Mouse (Mus musculus) neural tube, embryonic 12.5 days (tissue): ENCODE measurements around the gene Dpt. TPM values are rescaled to one million over a fixed set of nuclear protein-coding genes. Genes with fewer than 3 reads are reported as not detected.
"Not testable (repeated sequence)": the region's sequence is repeated elsewhere in the genome, so short reads cannot be mapped to it uniquely, and the experiment has no call there.

ENCODE experiments used
- ATAC-seq: fragments of 200-750 bp; cut with Nextera tagmentation; 2 replicates; pipeline ENCODE4 v1.8.0; 2017; ENCODE audit warnings: low read depth, mild to moderate bottlenecking, moderate TSS enrichment, moderate library complexity; ENCODE audit not compliant: low FRiP score
- H3K27ac ChIP-seq: fragments of 300-500 bp; sonication (generic); 2 replicates; pipeline ENCODE4 v1.5.1; 2016
- H3K27me3 ChIP-seq: fragments of 300-500 bp; sonication (generic); replicated peaks from 2 replicates; pipeline ENCODE4 v1.6.1; 2016; ENCODE audit warnings: mild to moderate bottlenecking
- H3K36me3 ChIP-seq: fragments of 300-500 bp; sonication (generic); 2 replicates; pipeline ENCODE4 v1.6.1; 2016; ENCODE audit warnings: mild to moderate bottlenecking
- H3K4me1 ChIP-seq: fragments of 300-500 bp; sonication (generic); 2 replicates; pipeline ENCODE4 v1.6.1; 2016
- H3K4me2 ChIP-seq: fragments of 300-500 bp; sonication (generic); replicated peaks from 2 replicates; pipeline ENCODE4 v1.6.1; 2016; ENCODE audit warnings: mild to moderate bottlenecking
- H3K4me3 ChIP-seq: fragments of 300-500 bp; sonication (generic); 2 replicates; pipeline ENCODE4 v1.5.1; 2016
- H3K9ac ChIP-seq: fragments of 300-500 bp; sonication (generic); 2 replicates; pipeline ENCODE4 v1.6.1; 2016; ENCODE audit warnings: mild to moderate bottlenecking
- H3K9me3 ChIP-seq: fragments of 300-500 bp; sonication (generic); 2 replicates; pipeline ENCODE4 v1.6.1; 2016; ENCODE audit warnings: mild to moderate bottlenecking
- WGBS: fragments of 180-500 bp; shearing (Covaris S2); methylation state at CpG from one replicate; pipeline ENCODE4 v1.1.7; 2016; 5-methylcytosine and 5-hydroxymethylcytosine counted together
- polyA plus RNA-seq: library from polyadenylated mRNA; unstranded; fragments of >200 nt; fragmentation: Nextera tagmentation; extraction: Ambion mirVana; gene quantifications from 2 replicates; pipeline ENCODE4 v1.2.1, GENCODE M21; 2016

Dpt gene
- polyA plus RNA-seq, 1 experiment from 2014 or later = 0.29 TPM

- Histone ChIP-seq H3K9me3 (no peaks in the 10 kb centered on the region), H3K4me1 (no peaks in the 10 kb centered on the region), H3K27me3 (no peaks in the 10 kb centered on the region), H3K27ac (no peak overlapping the region), H3K4me3 (no peak overlapping the region), H3K4me2 (no peak overlapping the region), H3K36me3 (no peaks in the 10 kb centered on the region), H3K9ac (no peak overlapping the region)
- WGBS = 93% methylated on average over 4 of the region's 4 CpGs
- no peak for ATAC-seq
Measured at GRCm38 (mm10) chr1:164822268-164822667, 25.8 kb downstream of the Dpt start.

DNA sequence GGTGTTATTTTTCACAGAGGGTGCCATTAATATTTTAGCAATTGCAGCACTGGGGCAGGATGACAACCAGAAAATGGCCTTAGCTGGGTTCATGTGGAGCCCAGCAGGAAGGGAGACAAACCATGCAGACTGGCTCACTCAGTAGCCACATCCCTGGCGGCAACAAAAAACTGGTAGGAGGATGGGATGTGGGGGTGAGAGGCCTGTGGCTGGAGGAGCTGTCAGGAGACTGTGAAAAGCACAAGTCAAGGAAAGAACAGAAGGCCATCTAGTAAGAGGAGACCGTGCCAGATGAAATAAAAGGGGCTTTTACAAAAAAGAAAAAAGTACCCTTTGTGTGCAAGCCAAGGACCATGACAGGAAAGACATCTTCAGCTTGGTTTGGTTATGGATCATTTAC lies 28.5 kb downstream of the Dpt start:
- no peak overlapping the region for H3K9ac ChIP-seq
- ATAC-seq = no peak
- H3K27ac ChIP-seq = no peak overlapping the region
- H3K36me3 ChIP-seq = no peaks in the 10 kb centered on the region
- WGBS = 52% methylated on average over 2 of the region's 2 CpGs
- no peaks in the 10 kb centered on the region for H3K4me1 ChIP-seq
- H3K4me3 ChIP-seq = no peak overlapping the region
- no peak overlapping the region for H3K4me2 ChIP-seq
- no peaks in the 10 kb centered on the region for H3K27me3 ChIP-seq
- no peaks in the 10 kb centered on the region for H3K9me3 ChIP-seq

DNA sequence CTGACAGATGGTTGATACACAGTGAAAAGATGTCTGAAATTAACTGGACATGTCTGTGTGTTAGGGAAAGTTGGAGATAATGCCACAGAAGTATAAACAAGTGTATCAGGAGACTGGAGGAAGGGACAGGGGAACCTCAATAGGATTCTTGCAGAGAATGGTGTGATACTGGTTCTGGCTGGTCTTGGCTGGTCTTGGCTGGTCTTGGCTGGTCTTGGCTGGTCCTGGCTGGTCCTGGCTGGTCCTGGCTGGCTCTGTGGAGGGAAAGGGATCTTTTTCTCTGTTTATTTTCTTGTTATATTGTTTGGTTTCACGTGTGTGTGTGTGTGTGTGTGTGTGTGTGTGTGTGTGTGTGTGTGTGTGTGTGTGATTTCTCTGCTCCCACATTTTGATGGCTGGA lies 33.4 kb downstream of the Dpt start:
- no peak for ATAC-seq
- H3K27ac ChIP-seq = no peak overlapping the region
- 63% methylated on average over 1 of the region's 1 CpGs for WGBS
- H3K4me2 ChIP-seq = no peak overlapping the region
- H3K27me3 ChIP-seq = no peaks in the 10 kb centered on the region
- no peak overlapping the region for H3K9ac ChIP-seq
- H3K36me3 ChIP-seq = no peaks in the 10 kb centered on the region
- no peaks in the 10 kb centered on the region for H3K4me1 ChIP-seq
- H3K4me3 ChIP-seq = no peak overlapping the region
- no peaks in the 10 kb centered on the region for H3K9me3 ChIP-seq

DNA sequence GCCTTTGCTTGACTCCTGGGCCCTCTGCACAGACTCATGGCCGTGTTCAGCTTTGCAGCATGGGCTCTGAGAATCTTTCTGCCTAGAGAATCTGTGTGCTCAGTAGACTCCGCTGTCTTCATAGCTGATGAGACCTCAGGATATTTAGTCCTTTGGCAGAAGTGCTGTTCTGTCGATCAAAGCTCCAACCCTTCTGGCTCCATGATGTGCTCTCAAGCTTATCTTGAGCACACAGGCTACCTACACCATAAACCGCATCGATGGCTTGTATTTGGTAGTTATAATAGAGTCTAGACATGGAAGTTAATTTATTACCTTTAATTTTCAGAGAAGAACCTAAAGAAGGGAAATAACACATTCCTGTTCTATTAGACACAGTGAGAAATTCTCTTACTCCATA lies 36.0 kb downstream of the Dpt start:
- Histone ChIP-seq H3K4me2 (no peak overlapping the region), H3K27ac (no peak overlapping the region), H3K9ac (no peak overlapping the region), H3K4me1 (no peaks in the 10 kb centered on the region), H3K9me3 (no peaks in the 10 kb centered on the region), H3K36me3 (no peaks in the 10 kb centered on the region), H3K4me3 (no peak overlapping the region), H3K27me3 (no peaks in the 10 kb centered on the region)
- 89% methylated on average over 5 of the region's 5 CpGs for WGBS
- ATAC-seq = no peak

DNA sequence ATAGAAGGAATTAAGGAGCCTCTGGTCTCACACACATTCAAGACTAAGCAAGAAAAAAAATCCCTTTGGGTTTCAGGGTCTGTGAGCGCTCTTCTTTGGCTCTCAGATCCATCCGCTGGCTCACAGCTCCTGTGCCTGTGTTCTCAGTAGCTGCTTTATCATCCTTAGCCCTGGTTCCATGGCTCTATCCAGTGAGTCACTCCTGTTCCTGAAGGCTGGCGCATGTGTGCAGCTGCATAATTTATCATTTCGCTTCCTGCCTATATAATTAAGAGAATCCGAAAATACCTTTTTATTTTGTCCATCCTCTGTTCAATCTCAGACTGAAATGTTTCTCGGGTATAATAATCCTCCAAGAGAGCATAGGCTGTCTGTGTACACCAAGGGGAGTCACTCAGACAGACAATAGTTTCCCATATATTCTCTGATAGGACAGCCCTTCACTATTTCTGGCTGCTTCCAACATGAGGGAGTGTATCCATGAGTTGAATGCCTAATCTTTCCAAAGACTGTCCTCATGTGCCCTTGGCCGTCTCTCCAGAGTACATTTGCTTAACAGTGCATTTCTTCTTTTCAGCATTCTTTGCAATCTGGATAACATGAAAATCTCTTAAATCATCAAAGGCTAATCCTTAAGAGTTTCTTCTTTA lies 52.3 kb downstream of the Dpt start:
- no peaks in the 10 kb centered on the region for H3K4me1 ChIP-seq
- H3K27me3 ChIP-seq = no peaks in the 10 kb centered on the region
- no peak overlapping the region for H3K4me2 ChIP-seq
- H3K9ac ChIP-seq = no peak overlapping the region
- H3K36me3 ChIP-seq = no peaks in the 10 kb centered on the region
- H3K4me3 ChIP-seq = no peak overlapping the region
- ATAC-seq = no peak
- no peak overlapping the region for H3K27ac ChIP-seq
- WGBS = 86% methylated on average over 7 of the region's 7 CpGs
- H3K9me3 ChIP-seq = no peaks in the 10 kb centered on the region

GRCm38 (mm10) chr1:164855700-164856099 lies 59.3 kb downstream of the Dpt start:
- ATAC-seq, H3K4me2 ChIP-seq, H3K4me3 ChIP-seq, H3K9me3 ChIP-seq, H3K27ac ChIP-seq, H3K27me3 ChIP-seq, H3K9ac ChIP-seq, H3K36me3 ChIP-seq, H3K4me1 ChIP-seq: not testable (repeated sequence)
- WGBS = 79% methylated on average over 2 of the region's 2 CpGs

DNA sequence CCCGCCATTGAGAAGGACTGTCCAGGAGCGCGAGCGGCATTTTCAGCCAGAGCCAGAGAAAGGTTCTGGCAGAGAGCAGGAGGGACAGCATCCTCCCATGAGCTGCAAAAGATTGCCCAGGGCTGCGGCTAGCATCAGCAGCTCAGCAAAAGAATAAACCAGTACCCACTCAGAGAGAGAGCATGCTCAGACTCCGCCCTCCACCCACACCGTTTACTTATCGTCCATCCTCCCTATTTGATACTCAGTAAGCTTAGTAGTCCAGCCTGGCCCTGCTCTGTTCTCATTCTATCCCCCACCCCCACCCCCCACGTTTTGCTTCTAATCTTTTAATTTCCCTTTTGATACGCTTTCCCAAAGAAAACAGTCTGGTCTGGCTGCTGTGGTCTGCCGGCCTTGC lies 63.5 kb downstream of the Dpt start:
- Histone ChIP-seq H3K4me2 (no peak overlapping the region), H3K27me3 (no peaks in the 10 kb centered on the region), H3K4me1 (no peaks in the 10 kb centered on the region), H3K36me3 (no peaks in the 10 kb centered on the region), H3K4me3 (no peak overlapping the region), H3K9ac (no peak overlapping the region), H3K27ac (no peak overlapping the region), H3K9me3 (no peaks in the 10 kb centered on the region)
- no peak for ATAC-seq
- 73% methylated on average over 11 of the region's 11 CpGs for WGBS

DNA sequence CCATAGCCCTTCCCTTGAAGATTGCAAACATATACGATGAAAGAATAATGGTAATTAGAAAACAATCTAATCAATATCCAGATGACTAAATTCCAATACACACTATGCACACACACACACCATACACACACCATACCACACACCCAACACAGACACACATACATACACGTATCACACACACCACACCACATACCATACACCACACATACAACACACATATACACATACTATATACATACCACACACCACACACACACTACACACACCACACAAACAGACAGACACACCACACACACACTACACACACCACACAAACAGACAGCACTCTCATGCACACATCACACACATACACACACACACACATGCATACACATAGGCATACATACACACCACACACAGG lies 64.3 kb downstream of the Dpt start:
- WGBS = 98% methylated on average over 2 of the region's 2 CpGs
- Histone ChIP-seq H3K9me3 (no peaks in the 10 kb centered on the region), H3K27me3 (no peaks in the 10 kb centered on the region), H3K9ac (no peak overlapping the region), H3K36me3 (no peaks in the 10 kb centered on the region), H3K4me1 (no peaks in the 10 kb centered on the region), H3K4me2 (no peak overlapping the region), H3K27ac (no peak overlapping the region), H3K4me3 (no peak overlapping the region)
- ATAC-seq = no peak

DNA sequence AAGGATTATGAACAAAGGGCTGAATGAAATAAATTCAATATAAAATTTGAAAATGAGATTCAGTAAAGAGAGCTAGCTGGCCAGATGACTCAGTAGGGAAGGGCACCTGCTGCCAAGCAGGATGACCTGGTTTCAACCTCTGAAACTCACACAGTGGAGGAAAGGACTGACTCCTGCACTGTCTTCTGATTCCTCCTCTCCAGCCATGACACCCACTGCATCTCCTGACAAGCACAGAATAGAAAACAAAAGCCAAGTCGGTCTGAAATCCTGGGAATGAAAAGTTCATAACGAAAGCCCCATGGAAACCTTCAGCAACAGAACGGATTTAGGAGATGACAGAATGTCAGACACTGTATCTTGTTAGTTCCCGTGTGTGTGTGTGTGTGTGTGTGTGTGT lies 65.1 kb downstream of the Dpt start:
- Histone ChIP-seq H3K4me2 (no peak overlapping the region), H3K4me1 (no peaks in the 10 kb centered on the region), H3K36me3 (no peaks in the 10 kb centered on the region), H3K27ac (no peak overlapping the region), H3K9me3 (no peaks in the 10 kb centered on the region), H3K27me3 (no peaks in the 10 kb centered on the region), H3K9ac (no peak overlapping the region), H3K4me3 (no peak overlapping the region)
- 89% methylated on average over 4 of the region's 4 CpGs for WGBS
- no peak for ATAC-seq

- no peak overlapping the region for H3K9ac ChIP-seq
- H3K27ac ChIP-seq = no peak overlapping the region
- H3K4me3 ChIP-seq = no peak overlapping the region
Measured at GRCm38 (mm10) chr1:164862946-164863883, 66.8 kb downstream of the Dpt start.

DNA sequence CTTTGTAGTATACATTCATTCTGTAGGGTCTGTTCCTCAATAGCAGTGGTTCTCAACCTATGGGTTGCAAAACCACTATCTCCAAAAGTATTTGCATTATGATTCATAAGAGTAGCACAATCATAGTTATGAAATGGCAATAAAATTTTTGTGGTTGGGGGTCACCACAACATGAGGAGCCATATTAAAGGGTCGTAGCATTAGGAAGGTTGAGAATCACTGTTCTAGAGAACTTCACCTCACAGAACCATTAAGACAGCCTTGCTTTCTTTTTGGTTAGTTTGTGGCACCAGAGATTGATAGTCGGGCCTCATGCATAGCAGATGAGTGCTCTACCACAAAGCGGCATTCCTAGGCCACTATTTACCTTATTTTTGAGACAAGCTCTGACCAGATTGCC lies 68.2 kb downstream of the Dpt start:
- H3K36me3 ChIP-seq = no peaks in the 10 kb centered on the region
- no peak overlapping the region for H3K9ac ChIP-seq
- H3K9me3 ChIP-seq = no peaks in the 10 kb centered on the region
- WGBS = 94% methylated on average over 3 of the region's 3 CpGs
- ATAC-seq = no peak
- no peak overlapping the region for H3K4me3 ChIP-seq
- no peaks in the 10 kb centered on the region for H3K4me1 ChIP-seq
- no peak overlapping the region for H3K27ac ChIP-seq
- H3K27me3 ChIP-seq = no peaks in the 10 kb centered on the region
- no peak overlapping the region for H3K4me2 ChIP-seq

More at GRCm38 (mm10) chr1:164862946-164863883, 66.8 kb downstream of the Dpt start:
- Histone ChIP-seq H3K27me3 (no peaks in the 10 kb centered on the region), H3K4me2 (no peak overlapping the region), H3K9me3 (no peaks in the 10 kb centered on the region), H3K36me3 (no peaks in the 10 kb centered on the region), H3K4me1 (no peaks in the 10 kb centered on the region)
- WGBS = 76% methylated on average over 12 of the region's 12 CpGs
- no peak for ATAC-seq

DNA sequence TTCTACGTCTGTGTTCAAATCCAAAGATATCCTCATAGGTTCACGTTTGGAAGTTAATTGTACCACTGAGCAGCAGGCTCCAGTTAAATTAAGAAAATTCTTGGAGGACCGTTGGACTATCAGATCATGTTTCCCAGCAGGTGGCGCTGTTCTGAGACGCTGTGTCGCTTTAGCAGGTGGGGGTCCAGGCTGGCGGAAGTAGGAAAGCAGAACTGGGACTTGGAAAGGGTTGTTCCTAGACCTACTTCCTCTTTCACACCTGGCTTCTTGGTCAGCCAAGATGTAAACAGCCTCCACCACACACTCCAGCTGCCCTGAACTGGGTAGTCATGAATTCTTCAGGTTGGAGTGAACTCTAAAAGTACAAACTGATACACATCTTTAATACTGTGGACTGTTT lies 74.2 kb downstream of the Dpt start:
- WGBS = 54% methylated on average over 7 of the region's 7 CpGs
- H3K36me3 ChIP-seq = no peaks in the 10 kb centered on the region
- H3K9ac ChIP-seq = no peak overlapping the region
- no peaks in the 10 kb centered on the region for H3K4me1 ChIP-seq
- ATAC-seq = no peak
- H3K27ac ChIP-seq = no peak overlapping the region
- no peak overlapping the region for H3K4me2 ChIP-seq
- no peaks in the 10 kb centered on the region for H3K9me3 ChIP-seq
- no peaks in the 10 kb centered on the region for H3K27me3 ChIP-seq
- no peak overlapping the region for H3K4me3 ChIP-seq
